Mouse (Mus musculus) C2C12 (cell line): ENCODE measurements at regions not wholly inside any gene's neighbourhood (a gene's known extent, or its start where the extent isn't known, plus 50 kb on each side); places are given as distances from the start of the nearest gene placed in this dataset.
"Not testable (repeated sequence)": the region's sequence is repeated elsewhere in the genome, so short reads cannot be mapped to it uniquely, and the experiment has no call there.

Source experiments
- H3K27me3 ChIP-seq: one replicate; pipeline ENCODE4 v1.6.1; 2011; ENCODE audit not compliant: control insufficient read depth, insufficient read depth, insufficient read length
- H3K36me3 ChIP-seq: one replicate; pipeline ENCODE4 v1.6.1; 2011; ENCODE audit not compliant: control insufficient read depth, insufficient read depth
- H3K4me3 ChIP-seq: one replicate; pipeline ENCODE4 v1.5.1; 2011; ENCODE audit warnings: mild to moderate bottlenecking, control low read depth; ENCODE audit not compliant: poor library complexity, insufficient read depth, severe bottlenecking
- H3K79me2 ChIP-seq: one replicate; pipeline ENCODE4 v1.6.1; 2011; ENCODE audit not compliant: control insufficient read depth, insufficient read depth
- H3K79me3 ChIP-seq: one replicate; pipeline ENCODE4 v1.6.1; 2011; ENCODE audit warnings: low read depth, control low read depth
- H3ac ChIP-seq: one replicate; pipeline ENCODE3; 2011; ENCODE audit warnings: low read depth; ENCODE audit not compliant: control insufficient read depth, insufficient read length
- CEBPB ChIP-seq: IDR thresholded peaks from one replicate; pipeline ENCODE4 v1.6.1; 2011; ENCODE audit warnings: low read depth, mild to moderate bottlenecking, control low read depth, moderate library complexity
- CTCF ChIP-seq: IDR thresholded peaks from one replicate; pipeline ENCODE4 v1.5.1; 2011; ENCODE audit not compliant: control insufficient read depth, insufficient read depth, insufficient read length
- FOSL1 ChIP-seq: IDR thresholded peaks from one replicate; pipeline ENCODE4 v1.8.0; 2011; ENCODE audit warnings: mild to moderate bottlenecking, low read length; ENCODE audit not compliant: poor library complexity, insufficient read depth, severe bottlenecking
- MAX ChIP-seq: IDR thresholded peaks from one replicate; pipeline ENCODE4 v1.6.1; 2011; ENCODE audit warnings: mild to moderate bottlenecking, control low read depth
- MYOD1 ChIP-seq: IDR thresholded peaks from one replicate; pipeline ENCODE4 v1.6.1; 2011; ENCODE audit warnings: low read depth; ENCODE audit not compliant: control insufficient read depth, insufficient read length
- MYOG ChIP-seq: IDR thresholded peaks from one replicate; pipeline ENCODE4 v1.6.1; 2011; ENCODE audit not compliant: control insufficient read depth, insufficient read length; ENCODE audit errors: extremely low read depth
- USF1 ChIP-seq: IDR thresholded peaks from one replicate; pipeline ENCODE4 v1.6.1; 2011; ENCODE audit warnings: low read depth, mild to moderate bottlenecking, control low read depth, moderate library complexity

DNA sequence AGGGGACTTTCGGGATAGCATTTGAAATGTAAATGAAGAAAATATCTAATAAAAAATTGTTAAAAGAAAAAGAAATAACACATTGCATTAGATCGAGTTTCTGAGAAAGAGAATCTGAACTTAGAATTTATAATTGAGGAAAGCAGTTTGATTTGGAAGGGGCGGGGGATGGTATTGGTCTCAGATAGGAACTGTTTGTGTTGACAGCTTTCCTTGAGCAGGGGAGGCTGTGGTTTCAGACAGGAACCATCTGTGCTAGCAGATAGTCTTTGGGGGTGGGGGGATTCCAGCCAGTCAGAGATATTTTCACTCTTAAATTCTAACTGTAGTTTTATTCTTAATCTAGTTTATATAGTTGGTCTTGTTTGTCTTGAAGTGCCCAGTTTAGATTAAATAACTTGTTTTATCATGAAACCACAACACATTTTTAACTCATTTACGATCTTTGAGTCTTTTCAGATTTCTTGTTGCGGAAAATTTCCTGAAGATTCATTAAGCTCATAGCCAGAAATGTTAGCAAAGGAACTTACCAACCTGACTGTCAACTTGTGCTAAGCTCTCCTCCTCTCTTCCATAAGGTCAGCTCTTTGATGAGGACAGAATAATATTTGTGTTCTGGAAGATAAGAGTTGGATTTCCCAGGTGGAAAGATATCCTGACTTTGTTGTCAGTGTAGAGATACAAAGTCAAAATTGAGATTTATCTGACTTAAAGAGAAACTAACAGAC, 846.2 kb downstream of the Dad1 start:
- not testable (repeated sequence) for H3K27me3 ChIP-seq, H3K36me3 ChIP-seq, H3K79me2 ChIP-seq, H3K79me3 ChIP-seq, H3K4me3 ChIP-seq, H3ac ChIP-seq

DNA sequence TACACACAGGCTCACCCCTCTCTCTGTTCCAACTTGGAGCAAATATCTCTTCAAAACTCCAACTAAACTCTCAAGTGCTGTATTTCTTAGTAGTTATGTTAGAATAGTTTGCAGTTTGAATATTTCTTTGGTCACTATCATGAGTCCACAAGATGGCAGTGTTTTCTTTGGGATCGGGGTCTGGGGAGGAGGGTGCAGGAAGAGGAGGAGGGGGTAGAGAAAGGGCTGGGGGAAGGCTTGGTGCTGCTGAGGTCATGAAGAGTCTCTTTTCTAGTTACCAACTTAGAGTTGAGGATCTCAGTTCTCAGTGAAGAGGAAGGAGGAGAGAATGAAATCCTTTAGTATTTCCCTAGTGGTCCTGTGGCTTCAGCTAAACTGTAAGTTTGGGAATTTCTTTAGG, 863.6 kb downstream of the Dad1 start:
- not testable (repeated sequence) for H3K36me3 ChIP-seq, H3K79me2 ChIP-seq, H3K79me3 ChIP-seq, H3K27me3 ChIP-seq, H3K4me3 ChIP-seq, H3ac ChIP-seq

DNA sequence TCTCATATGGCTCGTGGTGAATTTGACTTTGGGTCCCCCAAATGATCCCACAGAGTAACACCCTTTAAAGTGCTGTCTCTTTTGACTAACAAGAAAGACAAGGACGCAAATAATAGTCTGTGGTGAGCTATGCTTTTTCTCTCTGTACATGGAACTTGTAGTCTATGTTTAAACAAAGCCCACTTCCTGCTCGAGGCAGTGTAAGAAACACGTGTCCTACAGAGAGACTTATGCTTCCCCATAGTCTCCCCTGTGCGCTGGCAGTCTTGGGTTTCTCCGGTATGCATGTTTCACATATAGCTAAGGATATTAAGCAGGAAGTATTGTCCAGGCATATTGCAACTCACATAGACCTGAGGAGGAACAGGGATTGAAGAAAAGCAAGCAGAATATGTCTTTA, 879.0 kb upstream of the Olfr1507 start:
- not testable (repeated sequence) for H3ac ChIP-seq, H3K79me3 ChIP-seq, H3K27me3 ChIP-seq, H3K4me3 ChIP-seq, H3K79me2 ChIP-seq, H3K36me3 ChIP-seq

DNA sequence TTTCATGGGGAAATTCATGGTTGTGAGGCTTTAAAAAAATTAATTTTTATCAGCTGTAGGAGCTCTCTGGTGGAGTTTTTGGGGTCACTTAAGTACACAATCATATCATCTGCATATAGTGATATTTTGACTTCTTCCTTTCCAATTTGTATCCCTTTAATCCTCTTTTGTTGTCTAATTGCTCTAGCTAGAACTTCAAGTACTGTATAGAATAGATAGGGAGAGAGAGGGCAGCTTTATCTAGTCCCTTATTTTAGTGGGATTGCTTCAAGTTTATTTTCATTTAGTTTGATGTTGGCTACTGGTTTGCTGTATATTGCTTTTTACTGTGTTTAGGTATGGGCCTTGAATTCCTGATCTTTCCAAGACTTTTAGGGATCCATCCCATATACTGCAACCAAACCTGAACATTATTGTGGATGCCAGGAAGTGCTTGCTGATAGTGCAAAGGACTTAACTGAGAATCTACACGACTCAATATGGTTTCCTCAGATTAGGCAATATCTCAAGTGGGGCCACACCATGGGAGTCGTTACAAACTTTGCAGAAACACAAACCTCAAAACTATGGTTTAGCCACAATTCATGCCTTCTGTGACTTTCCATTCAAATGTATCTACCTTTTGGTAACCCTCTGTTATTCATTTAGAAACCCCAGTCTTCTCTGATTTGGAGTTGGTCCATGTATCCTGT, 878.4 kb upstream of the Olfr1507 start:
- not testable (repeated sequence) for H3K4me3 ChIP-seq, H3K36me3 ChIP-seq, H3ac ChIP-seq, H3K27me3 ChIP-seq, H3K79me3 ChIP-seq, H3K79me2 ChIP-seq

DNA sequence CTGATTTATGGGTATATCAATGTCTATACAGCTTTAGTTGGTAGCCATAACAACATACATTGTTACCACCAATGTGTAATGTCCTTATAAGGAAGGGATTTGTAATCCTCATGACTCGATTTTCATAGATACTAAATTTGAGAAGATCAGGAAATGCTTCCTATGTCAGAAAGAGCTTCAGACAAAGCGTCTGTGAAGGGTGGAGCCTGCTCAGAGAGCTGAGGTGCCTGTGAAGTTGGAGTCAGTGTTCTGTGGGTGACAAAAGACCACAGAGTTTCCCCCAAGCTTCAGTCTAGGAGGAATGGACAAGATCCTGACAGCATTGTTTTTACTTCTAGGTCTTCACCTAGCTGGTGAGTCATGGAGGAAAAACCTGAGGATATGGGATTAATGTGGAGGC, 874.2 kb upstream of the Olfr1507 start:
- Histone ChIP-seq H3K79me3 (no peaks in the 10 kb centered on the region), H3K27me3 (no peaks in the 10 kb centered on the region), H3ac (no peak overlapping the region), H3K36me3 (no peaks in the 10 kb centered on the region), H3K79me2 (no peaks in the 10 kb centered on the region), H3K4me3 (no peak overlapping the region)
- no peak for TF ChIP-seq MAX
- no peak for TF ChIP-seq MYOD1
- TF ChIP-seq USF1, result no peak
- no peak for TF ChIP-seq CEBPB
- TF ChIP-seq FOSL1, result no peak
- no peak for TF ChIP-seq MYOG
- TF ChIP-seq CTCF, result no peak

DNA sequence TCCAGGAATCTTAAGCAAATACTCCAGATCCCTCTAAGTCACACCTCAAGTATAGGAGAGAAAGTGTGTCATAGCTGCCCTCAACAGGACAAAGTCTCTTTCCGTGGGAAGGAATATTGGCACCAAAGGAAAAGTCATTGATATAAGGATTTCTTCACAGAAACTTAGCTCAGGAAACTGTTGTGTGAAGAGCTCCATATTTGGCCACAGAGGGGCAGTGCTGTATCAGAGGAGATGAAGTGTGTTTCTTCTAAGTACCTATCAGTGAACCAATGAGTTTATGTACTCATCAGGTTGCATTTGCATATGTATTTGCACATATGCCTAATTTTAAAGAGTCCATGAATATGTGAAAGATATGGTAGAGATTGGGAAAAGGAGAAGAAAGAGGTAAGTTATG, 871.9 kb upstream of the Olfr1507 start:
- not testable (repeated sequence) for H3ac ChIP-seq, H3K4me3 ChIP-seq, H3K79me3 ChIP-seq

DNA sequence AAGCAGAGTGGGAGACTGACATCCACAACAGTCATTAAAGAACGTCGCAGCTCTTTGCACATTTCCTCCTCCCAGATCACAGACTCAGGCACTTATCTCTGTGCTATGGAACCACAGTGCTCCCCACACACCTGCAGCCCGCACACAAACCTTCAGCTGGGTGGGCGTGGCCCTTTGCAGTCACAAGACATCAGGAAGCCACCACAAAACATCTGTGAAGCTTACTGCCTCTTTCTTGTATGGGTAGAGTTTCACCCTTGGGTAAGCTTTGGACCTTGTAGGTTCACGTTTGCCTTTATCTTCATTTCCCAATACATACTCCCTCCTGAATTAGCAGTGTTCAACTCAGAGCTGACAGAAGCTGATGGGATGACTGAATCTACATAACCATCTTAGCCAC, 868.4 kb upstream of the Olfr1507 start:
- not testable (repeated sequence) for H3K79me2 ChIP-seq, H3K36me3 ChIP-seq, H3ac ChIP-seq, H3K4me3 ChIP-seq, H3K79me3 ChIP-seq, H3K27me3 ChIP-seq

More for the DNA sequence above, 871.9 kb upstream of the Olfr1507 start:
- not testable (repeated sequence) for H3K36me3 ChIP-seq, H3K27me3 ChIP-seq, H3K79me2 ChIP-seq

DNA sequence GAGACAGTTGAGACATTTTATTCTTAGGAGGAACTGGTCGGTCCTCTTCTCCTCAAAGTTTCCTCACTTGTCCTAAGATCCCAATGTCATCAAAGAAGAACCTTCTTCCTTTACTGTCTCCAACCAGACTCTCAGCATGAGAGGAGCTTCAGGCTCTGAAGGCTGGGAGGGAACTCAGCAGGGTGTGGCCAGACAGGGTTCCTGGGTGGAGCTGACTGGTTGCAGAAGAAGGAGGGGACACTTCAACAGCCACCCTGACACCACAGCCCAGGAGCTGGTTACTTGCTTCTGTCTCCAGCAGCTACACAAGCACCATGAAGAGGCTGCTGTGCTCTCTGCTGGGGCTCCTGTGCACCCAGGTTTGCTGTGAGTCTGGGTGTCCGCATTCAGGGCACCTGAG, 866.5 kb upstream of the Olfr1507 start:
- H3K79me3 ChIP-seq, H3ac ChIP-seq, H3K27me3 ChIP-seq, H3K79me2 ChIP-seq, H3K36me3 ChIP-seq, H3K4me3 ChIP-seq: not testable (repeated sequence)

DNA sequence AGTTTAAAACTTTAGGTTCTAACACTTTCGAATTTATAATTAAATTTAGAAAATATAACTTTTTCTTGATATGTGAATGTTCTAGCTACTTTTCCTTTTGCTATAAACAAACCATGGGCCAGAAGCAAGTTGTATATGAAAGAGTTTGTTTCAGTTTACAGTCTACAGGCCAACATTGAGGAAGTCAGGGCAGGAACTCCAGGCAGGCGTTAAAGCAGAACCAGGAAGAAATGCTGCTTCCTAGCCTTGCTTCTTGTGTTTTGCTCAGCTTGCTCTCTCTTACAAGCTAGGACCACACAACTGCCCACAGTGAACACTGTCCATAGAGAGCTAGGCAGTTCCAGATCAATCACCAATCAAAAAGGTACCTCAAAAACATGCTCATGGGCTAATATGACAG, 861.9 kb upstream of the Olfr1507 start:
- H3K27me3 ChIP-seq, H3ac ChIP-seq, H3K79me2 ChIP-seq, H3K4me3 ChIP-seq, H3K79me3 ChIP-seq, H3K36me3 ChIP-seq: not testable (repeated sequence)

DNA sequence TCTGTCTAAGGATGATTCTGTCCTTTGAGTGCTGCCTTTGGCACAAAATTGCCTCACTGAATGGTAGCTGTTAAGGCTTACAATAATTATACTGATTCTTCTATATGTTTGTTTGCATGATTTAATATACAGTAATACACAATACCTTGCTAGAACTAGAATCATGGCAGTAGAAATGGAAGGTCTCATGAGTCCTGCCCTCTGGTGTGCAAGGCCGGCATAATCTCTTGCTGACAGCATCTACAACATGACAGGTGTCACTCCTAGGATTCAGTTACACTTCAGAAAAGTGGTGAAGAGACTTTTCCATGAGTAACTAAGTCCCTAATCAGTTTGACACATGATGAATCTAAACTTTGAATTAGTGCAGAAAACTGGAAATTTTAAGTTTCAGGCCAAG, 861.2 kb upstream of the Olfr1507 start:
- not testable (repeated sequence) for H3K79me3 ChIP-seq, H3K27me3 ChIP-seq, H3K79me2 ChIP-seq, H3ac ChIP-seq, H3K36me3 ChIP-seq, H3K4me3 ChIP-seq

DNA sequence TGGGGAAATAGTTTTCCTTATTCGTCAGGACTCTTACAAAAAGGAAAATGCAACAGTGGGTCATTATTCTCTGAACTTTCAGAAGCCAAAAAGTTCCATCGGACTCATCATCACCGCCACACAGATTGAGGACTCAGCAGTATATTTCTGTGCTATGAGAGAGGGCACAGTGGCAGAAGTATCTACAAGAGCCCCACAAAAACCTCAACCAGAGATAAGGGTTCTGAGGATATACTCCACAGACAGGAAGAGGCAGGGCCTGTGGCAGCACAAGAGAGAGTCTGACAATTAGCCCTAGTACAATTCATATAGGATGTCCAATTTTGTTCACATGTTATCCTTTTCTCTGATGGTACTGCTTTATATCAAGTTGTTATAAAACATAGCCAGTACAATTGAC, 855.9 kb upstream of the Olfr1507 start:
- not testable (repeated sequence) for H3K27me3 ChIP-seq, H3K4me3 ChIP-seq, H3K79me3 ChIP-seq, H3K36me3 ChIP-seq, H3ac ChIP-seq, H3K79me2 ChIP-seq
